Mouse (Mus musculus): ENCODE measurements around the gene Ppara. TPM values are rescaled to one million over a fixed set of nuclear protein-coding genes. Genes with fewer than 3 reads are reported as not detected.
A peak's percentile ranks its signal among the peaks of the same experiment; 100 is the strongest.

Gene Ppara
- polyA plus RNA-seq, 1 experiment from 2014 or later = 14.3 TPM

DNA sequence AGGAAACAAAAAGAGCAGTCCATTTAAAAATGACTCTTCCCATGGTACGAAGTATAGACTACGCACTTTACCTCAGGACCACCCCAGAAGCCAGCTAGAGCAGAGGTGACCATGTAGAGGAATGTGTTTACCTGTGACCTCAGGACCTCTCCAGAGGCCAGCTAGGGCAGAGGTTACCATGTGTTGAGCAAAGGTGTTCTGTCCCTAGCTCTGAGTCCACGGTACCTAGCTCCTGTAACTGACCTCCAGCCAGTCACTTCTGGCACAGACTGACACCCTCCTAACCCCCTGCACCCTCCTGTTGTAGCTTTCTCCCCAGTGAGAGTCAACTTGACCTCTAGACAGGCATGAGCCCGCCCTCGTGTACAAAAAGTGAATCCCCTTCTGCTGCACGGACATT, 52.7 kb downstream of the Ppara start:
- no peaks in the 10 kb centered on the region for H3K4me1 ChIP-seq (replicated peaks; ENCODE audit: control insufficient read depth, insufficient read depth, low read length)
- peak overlapping the region; percentile 36; the same call in 1 of the 2 replicates for H3K27ac ChIP-seq (ENCODE audit: low read depth, low read length)
- no peaks in the 10 kb centered on the region for H3K9me3 ChIP-seq (ENCODE audit: control insufficient read depth)
- no peaks in the 10 kb centered on the region for H3K27me3 ChIP-seq (replicated peaks; ENCODE audit: control insufficient read depth, insufficient read depth, low read length)
- TF ChIP-seq CTCF (IDR thresholded peaks at IDR 0.05; ENCODE audit: low read depth) = no peak
- no peak overlapping the region for H3K4me3 ChIP-seq (ENCODE audit: low read depth, low read length)
- H3K36me3 ChIP-seq (ENCODE audit: control insufficient read depth, insufficient read depth) = peaks cover 20% of the 10 kb centered on the region; the same call in 1 of the 2 replicates
- no peak overlapping the region for H3K4me2 ChIP-seq (replicated peaks; ENCODE audit: low read depth)
- H3K9ac ChIP-seq (ENCODE audit: low read depth, low read length) = no peak overlapping the region
- 86% methylated on average over 6 of the region's 6 CpGs for WGBS
- ATAC-seq = 0 out of 2 replicates have a peak, but pooled peaks have one; percentile 18

DNA sequence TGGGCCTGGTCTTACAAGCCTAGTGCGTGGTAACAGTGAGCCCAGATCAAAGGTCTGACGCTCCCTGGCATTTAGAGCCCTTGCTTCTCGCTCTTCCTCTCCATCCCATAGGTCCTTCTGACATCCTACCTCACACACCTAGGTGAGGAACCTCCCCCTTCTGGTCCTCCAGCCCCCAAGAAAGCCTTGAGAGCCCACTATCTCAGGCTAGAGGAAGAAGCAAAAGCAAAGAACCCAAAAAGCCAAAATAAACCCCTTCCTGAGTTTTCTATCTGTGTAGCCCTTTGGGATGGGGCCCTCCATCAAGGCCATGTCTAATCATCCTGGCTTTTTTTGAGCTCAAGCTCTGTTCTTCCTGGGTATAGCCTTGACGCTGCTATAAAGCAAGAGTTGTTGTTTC, 53.3 kb downstream of the Ppara start:
- WGBS = 91% methylated on average over 4 of the region's 4 CpGs
- no peaks in the 10 kb centered on the region for H3K4me1 ChIP-seq (replicated peaks; ENCODE audit: control insufficient read depth, insufficient read depth, low read length)
- no peaks in the 10 kb centered on the region for H3K27me3 ChIP-seq (replicated peaks; ENCODE audit: control insufficient read depth, insufficient read depth, low read length)
- no peak for TF ChIP-seq CTCF (IDR thresholded peaks at IDR 0.05; ENCODE audit: low read depth)
- peaks cover 20% of the 10 kb centered on the region; the same call in 1 of the 2 replicates for H3K36me3 ChIP-seq (ENCODE audit: control insufficient read depth, insufficient read depth)
- H3K27ac ChIP-seq (ENCODE audit: low read depth, low read length) = no peak overlapping the region
- H3K9ac ChIP-seq (ENCODE audit: low read depth, low read length) = no peak overlapping the region
- no peak overlapping the region for H3K4me2 ChIP-seq (replicated peaks; ENCODE audit: low read depth)
- H3K4me3 ChIP-seq (ENCODE audit: low read depth, low read length) = no peak overlapping the region
- no peaks in the 10 kb centered on the region for H3K9me3 ChIP-seq (ENCODE audit: control insufficient read depth)
- ATAC-seq = no peak

DNA sequence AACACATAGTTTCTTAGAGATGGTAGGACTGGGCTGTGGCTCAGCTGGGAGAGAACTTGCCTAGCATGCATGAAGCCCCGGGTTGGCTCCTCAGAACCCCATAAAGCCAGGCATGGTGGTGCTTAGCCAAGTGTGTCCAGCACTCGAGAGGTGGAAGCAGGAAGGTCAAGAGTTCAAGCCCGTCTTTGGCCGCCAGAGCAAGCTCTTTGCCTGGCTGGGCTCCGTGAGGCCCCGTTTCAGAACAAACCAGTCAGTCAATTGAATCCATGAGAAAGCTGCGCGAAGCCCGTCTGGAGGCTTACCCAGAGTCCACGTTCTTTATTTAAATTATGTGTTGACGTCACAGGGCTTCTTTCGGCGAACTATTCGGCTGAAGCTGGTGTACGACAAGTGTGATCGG, 53.9 kb downstream of the Ppara start:
- peaks cover 20% of the 10 kb centered on the region; the same call in 1 of the 2 replicates for H3K36me3 ChIP-seq (ENCODE audit: control insufficient read depth, insufficient read depth)
- H3K4me1 ChIP-seq (replicated peaks; ENCODE audit: control insufficient read depth, insufficient read depth, low read length) = no peaks in the 10 kb centered on the region
- H3K9ac ChIP-seq (ENCODE audit: low read depth, low read length) = no peak overlapping the region
- WGBS = 78% methylated on average over 16 of the region's 16 CpGs
- H3K9me3 ChIP-seq (ENCODE audit: control insufficient read depth) = no peaks in the 10 kb centered on the region
- no peak overlapping the region for H3K27ac ChIP-seq (ENCODE audit: low read depth, low read length)
- TF ChIP-seq CTCF (IDR thresholded peaks at IDR 0.05; ENCODE audit: low read depth) = no peak
- H3K4me2 ChIP-seq (replicated peaks; ENCODE audit: low read depth) = no peak overlapping the region
- H3K27me3 ChIP-seq (replicated peaks; ENCODE audit: control insufficient read depth, insufficient read depth, low read length) = no peaks in the 10 kb centered on the region
- no peak overlapping the region for H3K4me3 ChIP-seq (ENCODE audit: low read depth, low read length)
- ATAC-seq = no peak

DNA sequence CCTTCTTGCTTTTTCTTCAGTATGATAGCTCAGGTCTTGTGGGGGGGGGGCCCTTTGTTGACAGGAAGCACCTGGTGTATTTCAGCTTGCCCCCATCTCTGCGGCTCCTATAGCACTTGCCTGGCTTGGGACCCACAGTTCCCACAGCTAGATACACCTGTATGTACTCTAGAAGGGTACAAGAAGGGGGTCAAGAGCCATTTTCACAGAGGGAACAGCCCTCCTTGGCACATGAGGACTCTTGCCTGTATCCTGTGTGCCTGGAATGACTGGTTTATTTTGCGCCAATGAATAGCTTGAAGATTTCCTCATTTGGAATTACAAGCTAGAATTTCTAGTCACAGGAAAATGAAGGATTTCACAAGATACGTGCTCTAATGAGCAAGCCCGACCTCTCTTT, 56.7 kb downstream of the Ppara start:
- no peak for ATAC-seq
- WGBS = 83% methylated on average over 4 of the region's 4 CpGs
- H3K4me2 ChIP-seq (replicated peaks; ENCODE audit: low read depth) = 0 out of 2 replicates have a peak overlapping the region, but pooled peaks have one; percentile 9

DNA sequence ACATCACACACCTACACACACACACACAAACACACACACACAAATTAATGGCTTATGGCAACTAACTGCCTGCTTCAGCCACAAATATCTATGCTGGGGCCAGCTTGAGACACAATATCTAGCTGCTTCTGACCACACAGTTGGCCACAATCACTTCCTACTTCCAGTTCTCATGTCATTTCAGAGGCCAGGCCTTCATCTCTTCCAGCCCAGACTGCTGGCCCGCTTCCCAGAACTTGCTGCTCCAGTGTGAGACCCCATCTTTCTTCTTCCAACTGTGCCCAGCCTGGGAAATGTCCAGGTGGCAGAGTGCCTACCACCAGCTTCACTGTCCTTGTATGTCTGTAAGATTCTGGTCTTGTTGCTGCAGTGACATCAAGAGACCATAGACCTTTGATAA, 58.0 kb downstream of the Ppara start:
- 74% methylated on average over 1 of the region's 1 CpGs for whole genome bisulfite sequencing
- H3K4me2 ChIP-seq (replicated peaks; ENCODE audit: low read depth) = no peak overlapping the region
- H3K36me3 ChIP-seq (ENCODE audit: control insufficient read depth, insufficient read depth) = peaks cover 23% of the 10 kb centered on the region; the same call in 1 of the 2 replicates
- H3K9me3 ChIP-seq (ENCODE audit: control insufficient read depth) = no peaks in the 10 kb centered on the region
- no peaks in the 10 kb centered on the region for H3K27me3 ChIP-seq (replicated peaks; ENCODE audit: control insufficient read depth, insufficient read depth, low read length)
- TF ChIP-seq CTCF (IDR thresholded peaks at IDR 0.05; ENCODE audit: low read depth) = no peak
- H3K9ac ChIP-seq (ENCODE audit: low read depth, low read length) = no peak overlapping the region
- H3K27ac ChIP-seq (ENCODE audit: low read depth, low read length) = no peak overlapping the region
- no peak for ATAC-seq
- no peaks in the 10 kb centered on the region for H3K4me1 ChIP-seq (replicated peaks; ENCODE audit: control insufficient read depth, insufficient read depth, low read length)
- H3K4me3 ChIP-seq (ENCODE audit: low read depth, low read length) = no peak overlapping the region

More for the DNA sequence above, 56.7 kb downstream of the Ppara start:
- Histone ChIP-seq H3K9ac (ENCODE audit: low read depth, low read length) (no peak overlapping the region), H3K9me3 (ENCODE audit: control insufficient read depth) (no peaks in the 10 kb centered on the region), H3K27me3 (replicated peaks; ENCODE audit: control insufficient read depth, insufficient read depth, low read length) (no peaks in the 10 kb centered on the region), H3K36me3 (ENCODE audit: control insufficient read depth, insufficient read depth) (peaks cover 26% of the 10 kb centered on the region; the same call in 1 of the 2 replicates), H3K4me3 (ENCODE audit: low read depth, low read length) (no peak overlapping the region), H3K27ac (ENCODE audit: low read depth, low read length) (peak overlapping the region; percentile 71), H3K4me1 (replicated peaks; ENCODE audit: control insufficient read depth, insufficient read depth, low read length) (no peaks in the 10 kb centered on the region)
- TF ChIP-seq CTCF (IDR thresholded peaks at IDR 0.05; ENCODE audit: low read depth) = no peak

DNA sequence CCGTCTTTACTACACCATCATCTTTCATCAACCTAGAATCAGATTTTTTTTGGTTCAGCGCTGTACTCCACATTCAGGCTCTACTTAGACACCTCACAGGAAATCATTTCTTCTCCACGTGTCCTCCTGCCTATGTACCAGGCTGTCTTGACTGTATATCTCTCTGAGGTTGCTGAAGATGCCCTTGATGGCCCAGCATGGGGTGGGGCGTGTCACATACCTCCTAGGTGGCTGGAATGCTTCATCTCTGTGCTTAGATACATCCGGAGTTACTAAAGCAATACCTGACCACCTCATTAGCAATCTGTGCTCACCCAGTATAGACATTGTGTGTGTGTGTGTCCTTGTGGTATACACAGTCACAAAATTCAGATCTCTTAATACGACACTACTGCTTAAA, 60.7 kb downstream of the Ppara start:
- ATAC-seq = no peak
- no peak for TF ChIP-seq CTCF (IDR thresholded peaks at IDR 0.05; ENCODE audit: low read depth)
- no peaks in the 10 kb centered on the region for H3K27me3 ChIP-seq (replicated peaks; ENCODE audit: control insufficient read depth, insufficient read depth, low read length)
- H3K4me2 ChIP-seq (replicated peaks; ENCODE audit: low read depth) = no peak overlapping the region
- no peaks in the 10 kb centered on the region for H3K4me1 ChIP-seq (replicated peaks; ENCODE audit: control insufficient read depth, insufficient read depth, low read length)
- no peak overlapping the region for H3K9ac ChIP-seq (ENCODE audit: low read depth, low read length)
- no peaks in the 10 kb centered on the region for H3K9me3 ChIP-seq (ENCODE audit: control insufficient read depth)
- H3K4me3 ChIP-seq (ENCODE audit: low read depth, low read length) = no peak overlapping the region
- H3K36me3 ChIP-seq (ENCODE audit: control insufficient read depth, insufficient read depth) = peaks cover 25% of the 10 kb centered on the region; the same call in 1 of the 2 replicates
- 76% methylated on average over 6 of the region's 6 CpGs for WGBS
- H3K27ac ChIP-seq (ENCODE audit: low read depth, low read length) = no peak overlapping the region

DNA sequence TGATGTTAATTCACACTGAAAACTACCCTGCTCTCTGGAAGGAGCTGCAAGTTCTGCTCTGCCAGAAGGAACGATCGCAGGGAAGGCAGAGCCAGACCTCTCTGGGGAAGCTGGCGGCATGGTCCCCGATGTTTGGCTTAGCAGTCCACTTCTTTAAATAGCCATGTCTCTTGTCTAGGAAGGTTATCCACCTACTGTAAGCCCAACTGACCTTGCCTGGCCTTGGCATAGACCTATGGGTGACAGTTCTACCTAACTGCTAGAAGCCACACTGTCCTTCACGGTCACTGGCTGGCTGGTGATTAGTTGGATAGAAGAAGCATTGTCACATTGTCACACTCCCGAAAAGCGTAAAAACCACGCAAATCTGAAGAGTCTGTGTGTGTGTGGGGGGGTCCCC, 63.9 kb downstream of the Ppara start:
- TF ChIP-seq CTCF (IDR thresholded peaks at IDR 0.05; ENCODE audit: low read depth) = no peak
- Histone ChIP-seq H3K9me3 (ENCODE audit: control insufficient read depth) (no peaks in the 10 kb centered on the region), H3K4me3 (ENCODE audit: low read depth, low read length) (no peak overlapping the region), H3K9ac (ENCODE audit: low read depth, low read length) (no peak overlapping the region), H3K36me3 (ENCODE audit: control insufficient read depth, insufficient read depth) (peaks cover 25% of the 10 kb centered on the region; the same call in 1 of the 2 replicates), H3K4me1 (replicated peaks; ENCODE audit: control insufficient read depth, insufficient read depth, low read length) (no peaks in the 10 kb centered on the region), H3K4me2 (replicated peaks; ENCODE audit: low read depth) (no peak overlapping the region), H3K27me3 (replicated peaks; ENCODE audit: control insufficient read depth, insufficient read depth, low read length) (no peaks in the 10 kb centered on the region), H3K27ac (ENCODE audit: low read depth, low read length) (no peak overlapping the region)
- no peak for ATAC-seq
- WGBS = 92% methylated on average over 8 of the region's 8 CpGs
